Mouse (Mus musculus): ENCODE results near the gene Ldlrad2.
"Not testable (repeated sequence)": the region's sequence is repeated elsewhere in the genome, so short reads cannot be mapped to it uniquely, and the experiment has no call there.

Gene Ldlrad2

GRCm38 (mm10) chr4:137574469-137574868 lies at the start of gene Ldlrad2:
Gene Ldlrad2 (minus strand): TSS chr4:137574569.
- no peak for DNase-seq

- no peak for DNase-seq
Measured at GRCm38 (mm10) chr4:137622847-137623246, 48.5 kb upstream of the Ldlrad2 start.

GRCm38 (mm10) chr4:137610256-137610655 lies 35.9 kb upstream of the Ldlrad2 start:
- DNase-seq: no peak

DNA sequence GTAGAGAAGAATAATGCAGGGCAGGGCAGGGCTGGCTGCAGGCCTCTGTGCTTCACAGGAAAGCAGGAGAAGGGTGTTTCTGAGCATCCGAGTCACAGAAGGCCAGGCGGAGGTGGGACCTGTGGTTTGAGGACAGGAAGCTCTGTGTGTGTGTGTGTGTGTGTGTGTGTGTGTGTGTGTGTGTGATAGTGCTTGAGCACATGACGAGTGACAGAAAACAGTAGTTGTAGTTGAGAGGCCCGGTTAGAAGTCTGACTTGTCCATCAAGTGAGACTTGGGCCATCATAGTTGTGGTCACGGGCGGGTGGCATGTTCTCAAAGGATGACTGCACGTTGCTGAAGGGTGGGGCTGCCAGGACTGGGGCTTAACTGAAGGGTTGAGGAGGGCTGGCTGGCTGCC lies 35.3 kb upstream of the Ldlrad2 start:
- no peak for DNase-seq

GRCm38 (mm10) chr4:137609281-137609680 lies 34.9 kb upstream of the Ldlrad2 start:
- no peak for DNase-seq

DNA sequence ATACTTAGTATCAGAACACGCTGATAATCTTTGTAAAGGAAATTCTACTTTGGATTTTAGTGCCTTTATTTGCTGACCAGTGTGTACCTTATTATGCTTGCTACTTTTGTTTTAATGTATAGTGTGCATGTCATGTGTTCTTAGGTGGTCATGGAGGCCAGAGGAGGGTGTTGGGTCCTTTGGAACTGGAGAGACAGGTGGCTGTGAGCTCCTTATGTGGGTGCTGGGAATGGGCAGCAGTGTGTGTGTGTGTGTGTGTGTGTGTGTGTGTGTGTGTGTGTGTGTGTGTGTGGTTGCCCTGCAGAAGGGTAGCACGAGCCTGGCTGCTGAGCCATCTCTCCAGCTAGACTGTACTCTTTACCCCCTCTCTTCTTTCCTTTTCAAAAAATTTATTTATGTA lies 32.7 kb upstream of the Ldlrad2 start:
- DNase-seq: no peak

- no peak for DNase-seq
Measured at GRCm38 (mm10) chr4:137603449-137604171, 29.2 kb upstream of the Ldlrad2 start.

DNA sequence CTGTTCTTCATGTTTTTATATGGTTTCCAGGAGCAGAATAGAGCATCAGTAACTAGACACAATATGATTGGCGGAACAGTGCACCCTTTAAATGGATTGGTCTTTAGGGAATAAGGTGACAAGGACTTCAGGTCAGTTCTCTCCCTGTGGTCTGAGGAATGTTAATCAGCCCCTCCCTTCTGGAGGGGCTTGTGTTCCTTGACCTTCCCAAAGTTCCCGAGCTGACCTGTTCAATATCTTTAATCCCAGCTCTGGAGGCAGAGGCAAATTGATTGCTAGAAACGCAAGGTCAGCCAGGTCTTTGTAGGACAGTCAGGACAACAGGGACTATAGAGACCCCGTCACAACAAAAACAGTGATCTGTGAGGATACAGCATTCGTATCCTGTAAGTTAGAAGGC lies 24.2 kb upstream of the Ldlrad2 start:
- no peak for DNase-seq

DNA sequence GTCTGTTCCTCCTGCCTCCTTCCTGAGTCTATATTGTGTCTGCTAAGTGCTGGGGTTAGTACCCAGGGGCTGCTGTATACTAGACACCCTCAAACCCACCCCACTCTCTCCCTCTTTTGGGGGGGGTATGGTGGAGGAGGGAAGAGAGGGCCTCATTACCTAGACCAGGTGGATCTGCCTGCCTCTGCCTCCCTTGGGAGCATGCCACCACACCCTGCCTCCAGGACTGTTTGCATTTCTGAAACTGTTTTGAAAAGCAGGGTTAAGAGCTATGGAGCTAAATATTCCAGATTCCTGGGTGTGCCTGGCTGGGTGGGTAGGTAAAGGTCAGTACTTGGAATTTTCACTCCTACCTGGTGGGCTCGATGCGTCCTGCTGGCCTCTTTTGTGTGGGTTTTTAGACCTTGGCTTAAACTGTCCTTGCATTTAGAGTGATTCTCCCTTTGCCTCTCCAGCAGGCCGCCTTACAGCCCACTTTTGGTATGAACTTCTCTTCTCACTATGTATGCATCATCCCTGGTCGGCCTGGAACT lies 22.8 kb upstream of the Ldlrad2 start:
- no peak for DNase-seq

- DNase-seq: peak in 1 of 2 experiments; percentile 61
Measured at GRCm38 (mm10) chr4:137594496-137595270, 20.3 kb upstream of the Ldlrad2 start.

DNA sequence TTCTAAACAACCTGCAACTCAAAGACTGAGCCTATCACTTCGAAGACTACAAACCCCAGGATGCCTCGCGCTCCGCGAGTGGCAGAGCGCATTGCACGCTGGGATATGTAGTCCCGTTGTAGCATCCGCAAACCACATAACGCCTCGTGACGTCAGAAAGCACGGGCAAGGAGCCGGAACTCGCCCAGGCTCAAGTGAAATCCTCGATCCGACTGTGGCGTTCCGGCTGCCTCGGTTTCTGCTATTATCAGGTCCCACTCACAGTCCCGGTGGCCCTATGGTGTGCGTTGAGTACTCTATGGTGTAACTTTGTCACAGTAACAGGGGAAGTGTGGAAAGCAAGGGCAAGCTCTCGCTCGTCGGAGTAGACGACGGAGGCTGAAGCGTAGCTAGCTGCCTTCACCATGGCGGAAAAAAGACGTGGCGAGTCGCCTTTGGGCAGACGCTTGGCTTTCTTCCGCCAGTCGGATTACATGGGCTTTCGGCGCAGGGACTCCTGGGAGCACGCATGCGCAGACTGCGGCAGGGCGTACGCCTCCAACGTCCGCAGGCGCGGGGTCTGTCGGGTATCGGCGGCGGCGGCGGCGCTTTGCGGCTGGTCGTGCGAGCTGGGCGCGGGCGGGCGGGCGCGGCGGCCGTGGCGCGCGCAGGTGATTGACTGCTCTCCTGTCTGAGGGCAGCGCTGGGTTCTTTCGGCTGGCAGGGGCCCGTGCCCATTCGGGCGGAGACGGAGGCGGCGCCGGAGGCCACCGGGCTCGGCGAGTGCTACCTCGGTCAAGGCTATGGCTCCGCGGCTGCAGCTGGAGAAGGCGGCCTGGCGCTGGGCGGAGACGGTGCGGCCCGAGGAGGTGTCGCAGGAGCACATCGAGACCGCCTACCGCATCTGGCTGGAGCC lies 19.5 kb upstream of the Ldlrad2 start, which contains the start of gene Usp48:
TSS of gene Usp48 (plus strand) at position 155 of the 895 bp plus-strand sequence.
- peak; percentile 99 to 100 for DNase-seq

DNA sequence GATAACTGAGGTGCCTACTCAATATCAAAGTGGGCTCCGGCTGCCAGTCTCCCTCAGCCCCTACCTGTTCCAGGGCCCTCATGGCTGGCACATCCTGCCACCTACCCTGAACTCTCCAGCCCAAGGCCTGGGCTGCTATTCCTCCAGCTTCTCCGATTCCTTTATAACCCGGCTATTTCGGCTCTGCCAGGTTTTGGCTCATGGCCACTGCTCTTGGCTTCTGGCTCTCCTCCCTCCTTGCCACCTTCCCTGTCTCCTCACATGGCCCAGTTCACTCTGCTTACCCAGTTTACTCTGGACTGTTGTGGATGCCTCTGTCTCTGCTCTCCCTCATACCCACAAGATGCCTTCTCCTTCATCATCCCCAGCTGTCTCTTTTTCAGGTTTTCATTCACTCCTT lies 16.6 kb upstream of the Ldlrad2 start:
- peak; percentile 29 to 51 for DNase-seq

GRCm38 (mm10) chr4:137589586-137589985 lies 15.2 kb upstream of the Ldlrad2 start:
- no peak for DNase-seq

DNA sequence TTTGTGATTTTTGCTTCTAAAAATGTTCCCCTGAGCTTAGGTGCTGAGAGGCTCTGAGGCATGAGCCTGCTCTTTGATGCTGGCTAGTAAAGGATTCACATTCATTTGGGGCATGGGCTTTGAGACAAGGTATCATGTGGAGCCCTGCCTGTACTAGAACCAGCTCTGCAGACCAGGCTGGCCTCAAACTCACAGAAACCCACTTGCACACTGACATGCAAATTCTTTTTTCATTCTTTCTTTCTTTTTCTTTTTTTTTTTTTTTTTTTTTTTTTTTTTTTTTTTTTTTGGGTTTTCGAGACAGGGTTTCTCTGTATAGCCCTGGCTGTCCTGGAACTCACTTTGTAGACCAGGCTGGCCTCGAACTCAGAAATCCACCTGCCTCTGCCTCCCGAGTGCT lies 14.7 kb upstream of the Ldlrad2 start:
- DNase-seq: not testable (repeated sequence)

GRCm38 (mm10) chr4:137581815-137582214 lies 7.4 kb upstream of the Ldlrad2 start:
- peak in 1 of 2 experiments; percentile 39 for DNase-seq

- DNase-seq: no peak
Measured at GRCm38 (mm10) chr4:137580299-137580698, 5.9 kb upstream of the Ldlrad2 start.

DNA sequence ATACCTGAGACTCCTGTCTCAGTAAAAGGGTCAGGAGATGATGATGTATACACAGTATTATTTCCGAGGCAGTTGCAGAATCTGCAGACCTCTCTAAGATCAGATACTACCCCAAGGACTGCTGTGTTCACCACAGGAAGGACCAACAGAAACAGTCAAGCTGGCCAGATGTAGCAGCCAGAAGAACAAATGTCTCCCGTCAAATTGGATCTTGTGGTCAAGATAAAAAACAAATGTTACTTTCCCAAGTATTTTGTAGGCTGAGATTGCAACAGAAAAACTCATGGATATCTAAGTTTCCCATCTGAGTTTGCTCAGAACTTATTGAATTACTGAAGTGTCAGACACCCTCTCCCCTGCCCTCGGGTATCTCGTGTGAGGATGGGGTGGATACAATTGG lies 5.4 kb upstream of the Ldlrad2 start:
- no peak for DNase-seq

DNA sequence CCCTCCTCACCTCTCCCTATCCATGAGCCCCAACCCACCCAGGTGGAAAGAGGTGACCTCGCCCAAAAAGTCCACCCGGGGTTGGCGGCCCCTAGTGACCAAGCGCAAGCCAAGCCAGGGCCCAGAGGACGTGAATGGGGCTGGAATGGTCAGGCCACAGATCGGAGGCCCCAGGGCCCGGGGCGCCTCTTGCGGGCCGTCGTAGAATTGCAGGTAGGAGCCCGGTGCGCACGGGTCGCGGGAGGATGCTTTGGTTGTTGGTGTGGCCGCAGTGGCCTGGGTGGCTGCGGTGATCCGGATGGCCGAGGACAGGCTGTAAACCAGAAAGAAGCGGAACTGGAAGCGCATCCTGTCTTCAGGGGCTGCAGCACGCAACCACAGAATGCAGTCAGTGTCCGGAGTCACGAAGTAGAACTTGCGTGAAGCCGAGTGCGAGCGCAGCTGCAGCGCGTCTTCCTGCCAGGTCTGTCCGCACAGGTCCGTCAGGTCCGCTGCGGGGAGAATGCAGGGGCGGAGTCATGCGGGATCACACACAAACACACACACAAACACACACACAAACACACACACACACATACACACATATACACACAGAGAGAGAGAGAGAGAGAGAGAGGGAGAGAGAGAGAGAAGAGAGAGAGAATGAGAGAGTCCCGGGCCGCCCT lies 3.9 kb upstream of the Ldlrad2 start:
- DNase-seq: peak; percentile 88

GRCm38 (mm10) chr4:137577486-137577885 lies 3.1 kb upstream of the Ldlrad2 start:
- no peak for DNase-seq

DNA sequence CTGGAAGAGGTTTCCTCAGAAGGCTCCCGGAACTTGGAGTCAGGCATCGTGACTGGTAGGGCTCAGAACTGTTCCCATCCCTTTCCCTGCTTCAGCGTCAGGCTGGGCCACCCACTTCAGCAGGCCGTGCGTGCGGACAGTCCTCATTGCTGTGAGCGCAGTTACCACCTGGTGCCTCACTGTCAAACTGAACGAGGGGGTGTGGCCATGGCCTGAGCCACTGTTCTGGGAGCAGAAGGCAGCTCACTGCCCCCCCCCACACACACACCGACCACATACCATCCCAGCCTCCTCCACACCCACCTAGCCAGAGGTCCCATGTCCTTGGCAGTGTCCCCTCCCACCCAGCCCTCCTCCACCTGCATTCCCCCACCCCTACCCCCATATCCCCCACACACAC lies 4.5 kb downstream of the Ldlrad2 start:
- DNase-seq: no peak

DNA sequence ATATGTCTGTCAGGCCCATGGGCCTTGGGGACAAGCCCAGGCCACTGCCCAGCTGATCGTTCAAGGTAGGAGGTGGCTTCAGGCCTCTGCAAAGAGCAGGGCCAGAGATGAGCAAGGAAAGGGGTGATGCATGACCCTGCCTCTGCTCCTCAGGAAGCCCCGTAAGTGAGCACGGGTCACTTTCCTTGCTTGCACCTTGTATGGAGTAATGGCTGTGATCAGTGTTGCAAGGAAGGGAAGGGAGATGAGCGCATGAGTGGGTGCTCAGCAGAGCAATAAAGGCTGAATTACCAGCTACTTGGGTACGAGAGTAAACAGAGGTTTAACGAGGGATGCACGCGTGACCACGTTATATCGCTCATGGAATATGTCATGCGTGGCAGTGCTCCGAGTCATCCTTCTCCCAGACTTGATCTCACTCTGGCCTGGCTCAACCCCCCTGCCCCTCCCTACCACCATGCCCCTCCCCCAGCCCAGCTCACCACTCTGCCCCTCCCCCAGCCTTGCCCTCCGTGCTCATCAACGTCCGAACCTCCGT lies 17.6 kb downstream of the Ldlrad2 start:
- DNase-seq: no peak

- peak; percentile 73 to 77 for DNase-seq
Measured at GRCm38 (mm10) chr4:137553466-137553865, 20.9 kb downstream of the Ldlrad2 start.
